18 mouse cellular contexts compared by ENCODE assay signal in the genomic region with DNA sequence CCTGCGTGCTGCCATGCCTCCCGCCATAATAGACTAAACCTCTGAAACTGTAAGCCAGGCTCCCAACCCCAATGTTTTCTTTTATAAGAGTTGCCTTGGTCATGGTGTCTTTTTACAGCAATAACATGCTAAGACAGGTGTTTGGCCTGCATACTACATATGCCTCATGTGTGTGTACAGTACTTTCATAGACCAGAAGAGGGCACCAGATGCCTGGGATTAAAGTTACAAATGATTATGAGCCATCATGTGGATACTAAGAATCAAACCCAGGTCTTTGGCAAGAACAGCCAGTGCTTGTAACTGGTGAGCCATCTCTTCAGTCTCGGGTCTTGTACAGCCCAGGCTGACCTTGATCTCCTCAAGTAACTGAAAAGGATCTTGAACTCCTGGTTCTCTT. TPM values are rescaled to one million over a fixed set of nuclear protein-coding genes. Genes with fewer than 3 reads are reported as not detected.
DNase-seq lines count a peak whose midpoint lies in the region; ATAC-seq and TF ChIP-seq lines count a peak whose summit lies in the region.
"Had no signal": no experiment of that assay in that cellular context is flagged by ENCODE, and none has a peak within 500 bp of the region (broad histone marks: within the 10 kb centered on the region; RNA-seq: fewer than 3 reads in every experiment).

No protein-coding gene starts in this region.

- no peak overlapping the region for H3K9ac ChIP-seq in heart, adult 2 months (ENCODE audit: low read depth, low read length)
- no peak overlapping the region for H3K9ac ChIP-seq in heart, embryonic 11.5 days (ENCODE audit: low read depth, low read length)
- no peak overlapping the region for H3K9ac ChIP-seq in lung, embryonic 14.5 days
- H3K9ac ChIP-seq in MEL (ENCODE audit: control insufficient read depth, low read depth, low read length, poor library complexity, severe bottlenecking) = no peak overlapping the region
- H3K9ac ChIP-seq: embryonic facial prominence, embryonic 15.5 days; forebrain, embryonic 15.5 days; heart, embryonic 13.5 days; midbrain, embryonic 12.5 days; neural tube, embryonic 13.5 days; stomach, embryonic 15.5 days had no signal

- no peak overlapping the region for H3K4me2 ChIP-seq in heart, embryonic 11.5 days
- no peak overlapping the region for H3K4me2 ChIP-seq in lung, embryonic 14.5 days
- H3K4me2 ChIP-seq: embryonic facial prominence, embryonic 15.5 days; forebrain, embryonic 15.5 days; heart, embryonic 13.5 days; midbrain, embryonic 12.5 days; neural tube, embryonic 13.5 days; stomach, embryonic 15.5 days had no signal

- H3K9me3 ChIP-seq in heart, embryonic 11.5 days (replicated peaks; ENCODE audit: control insufficient read depth, low read length) = no peaks in the 10 kb centered on the region; the same call in 1 of the 2 replicates
- no peaks in the 10 kb centered on the region for H3K9me3 ChIP-seq in lung, embryonic 14.5 days (ENCODE audit: low read depth, low read length)
- no peaks in the 10 kb centered on the region for H3K9me3 ChIP-seq in MEL (replicated peaks; ENCODE audit: insufficient read depth, low read length)
- H3K9me3 ChIP-seq: embryonic facial prominence, embryonic 15.5 days; forebrain, embryonic 15.5 days; heart, embryonic 13.5 days; midbrain, embryonic 12.5 days; neural tube, embryonic 13.5 days; stomach, embryonic 15.5 days had no signal

- TF ChIP-seq CTCF in heart, adult 2 months (IDR thresholded peaks at IDR 0.05) = peak; percentile 57
- peak; percentile 35 for TF ChIP-seq CTCF in lung, embryonic 14.5 days (IDR thresholded peaks at IDR 0.05; ENCODE audit: low read depth)
- peak in 2 of 3 experiments; percentile 56 to 61; a peak in 4 of 6 replicates for TF ChIP-seq CTCF in MEL (IDR thresholded peaks at IDR 0.05 in 2 of 3, conservative IDR thresholded peaks at IDR 0.05 in 1 of 3; ENCODE audit: control insufficient read depth in 1 of 3, insufficient read depth in 1 of 3, low read depth in 2 of 3, low read length in 3 of 3, poor library complexity in 1 of 3, severe bottlenecking in 1 of 3)

- H3K27ac ChIP-seq in heart, adult 2 months = no peak overlapping the region
- H3K27ac ChIP-seq in heart, embryonic 11.5 days (ENCODE audit: low read depth, low read length) = no peak overlapping the region
- no peak overlapping the region for H3K27ac ChIP-seq in lung, embryonic 14.5 days (ENCODE audit: low read depth)
- no peak overlapping the region for H3K27ac ChIP-seq in MEL (ENCODE audit: control insufficient read depth, low read depth, low read length)
- H3K27ac ChIP-seq: embryonic facial prominence, embryonic 15.5 days; forebrain, embryonic 15.5 days; heart, embryonic 13.5 days; midbrain, embryonic 12.5 days; neural tube, embryonic 13.5 days; stomach, embryonic 15.5 days had no signal

- DNase-seq in heart, adult 2 months = no peak
- DNase-seq in lung, embryonic 14.5 days = peak; percentile 35
- DNase-seq in lung, postnatal 14 days = no peak
- DNase-seq in MEL (ENCODE audit: low read depth, low spot score) = peak; percentile 63
- peak; percentile 42 for DNase-seq in naive thymus-derived CD4-positive, alpha-beta T cell, adult 2 months (ENCODE audit: low read depth)
- DNase-seq in natural killer cell, adult 2 months (ENCODE audit: low spot score in 2 of 2) = no peak
- no peak for DNase-seq in left cerebral cortex, adult 11 months (ENCODE audit: low spot score)
- DNase-seq: adrenal gland, postnatal 14 days; kidney, adult 18-20 months; kidney, postnatal 4 days; lung, postnatal 36 days had no signal

- peak; percentile 57 for TF ChIP-seq RAD21 in MEL (IDR thresholded peaks at IDR 0.05; ENCODE audit: low read depth, low read length)

- H3K4me1 ChIP-seq in heart, adult 2 months (ENCODE audit: control insufficient read depth, insufficient read depth, low read length) = no peaks in the 10 kb centered on the region
- H3K4me1 ChIP-seq in heart, embryonic 11.5 days (ENCODE audit: control insufficient read depth, insufficient read depth, low read length) = no peaks in the 10 kb centered on the region
- 0 out of 2 replicates have a peak, but pooled peaks cover 3% of the 10 kb centered on the region for H3K4me1 ChIP-seq in lung, embryonic 14.5 days (ENCODE audit: insufficient read depth)
- peaks cover 5 to 9% of the 10 kb centered on the region in 2 experiments for H3K4me1 ChIP-seq in MEL (ENCODE audit: control insufficient read depth in 1 of 2, insufficient read depth in 2 of 2, low read length in 2 of 2)
- H3K4me1 ChIP-seq: neural tube, embryonic 13.5 days had no signal

- TF ChIP-seq EP300 in heart, adult 2 months (IDR thresholded peaks at IDR 0.05; ENCODE audit: insufficient read depth, low read depth, low read length) = no peak
- no peak for TF ChIP-seq EP300 in MEL (IDR thresholded peaks at IDR 0.05; ENCODE audit: low read depth in 1 of 2, low read length in 2 of 2)

- WGBS in heart, adult 2 months = 93% methylated on average over 3 of the region's 3 CpGs
- WGBS in heart, embryonic 11.5 days (ENCODE audit: insufficient replicate concordance) = 83% methylated on average over 3 of the region's 3 CpGs
- WGBS in lung, embryonic 14.5 days = 78% methylated on average over 3 of the region's 3 CpGs

- no peak overlapping the region for H3K4me3 ChIP-seq in heart, adult 2 months
- no peak overlapping the region for H3K4me3 ChIP-seq in heart, embryonic 11.5 days (ENCODE audit: low read depth, low read length)
- no peak overlapping the region for H3K4me3 ChIP-seq in lung, embryonic 14.5 days (ENCODE audit: low read depth, low read length)
- H3K4me3 ChIP-seq in MEL (ENCODE audit: control insufficient read depth in 1 of 2, insufficient read depth in 1 of 2, low read depth in 2 of 2, low read length in 2 of 2) = no peak overlapping the region
- H3K4me3 ChIP-seq: embryonic facial prominence, embryonic 15.5 days; forebrain, embryonic 15.5 days; heart, embryonic 13.5 days; midbrain, embryonic 12.5 days; neural tube, embryonic 13.5 days; stomach, embryonic 15.5 days had no signal

- intact Hi-C loops in heart, adult 2 months (cut with DNase I) = no loop called here

- no peaks in the 10 kb centered on the region for H3K79me2 ChIP-seq in heart, adult 2 months (replicated peaks; ENCODE audit: control insufficient read depth, insufficient read depth, low read length)
- no peaks in the 10 kb centered on the region for H3K79me2 ChIP-seq in MEL (ENCODE audit: control insufficient read depth, insufficient read depth, low read length, poor library complexity)

- H3K36me3 ChIP-seq in heart, adult 2 months (ENCODE audit: control insufficient read depth, insufficient read depth, low read length) = no peaks in the 10 kb centered on the region
- peaks cover 22% of the 10 kb centered on the region for H3K36me3 ChIP-seq in heart, embryonic 11.5 days (ENCODE audit: control insufficient read depth, insufficient read depth, low read length)
- H3K36me3 ChIP-seq in lung, embryonic 14.5 days (ENCODE audit: insufficient read depth) = peaks cover 38% of the 10 kb centered on the region
- H3K36me3 ChIP-seq in MEL (ENCODE audit: control insufficient read depth in 1 of 2, insufficient read depth in 2 of 2, low read length in 2 of 2) = peaks cover 0 to 5% of the 10 kb centered on the region in 2 experiments; a peak in 1 of 4 replicates

- ATAC-seq in heart, embryonic 11.5 days (replicated peaks; ENCODE audit: insufficient number of reproducible peaks, low FRiP score, low TSS enrichment) = no peak
- no peak for ATAC-seq in lung, embryonic 14.5 days (ENCODE audit: insufficient read depth)
- ATAC-seq: forebrain, embryonic 15.5 days had no signal

- TF ChIP-seq POLR2A in heart, adult 2 months (IDR thresholded peaks at IDR 0.05; ENCODE audit: insufficient read depth, low read depth, low read length) = no peak
- TF ChIP-seq POLR2A in MEL (IDR thresholded peaks at IDR 0.05; ENCODE audit: control insufficient read depth in 1 of 2, insufficient read depth in 1 of 2, low read depth in 1 of 2, low read length in 2 of 2, poor library complexity in 1 of 2) = no peak

- H3K27me3 ChIP-seq in heart, adult 2 months (ENCODE audit: control insufficient read depth, insufficient read depth, low read length) = no peaks in the 10 kb centered on the region
- H3K27me3 ChIP-seq in heart, embryonic 11.5 days (ENCODE audit: control insufficient read depth, insufficient read depth, low read length) = no peaks in the 10 kb centered on the region
- no peaks in the 10 kb centered on the region for H3K27me3 ChIP-seq in lung, embryonic 14.5 days (ENCODE audit: insufficient read depth, low read length)
- H3K27me3 ChIP-seq in MEL (ENCODE audit: control insufficient read depth in 1 of 2, insufficient read depth in 2 of 2, low read length in 2 of 2) = no peaks in the 10 kb centered on the region
- H3K27me3 ChIP-seq: embryonic facial prominence, embryonic 15.5 days; forebrain, embryonic 15.5 days; heart, embryonic 13.5 days; midbrain, embryonic 12.5 days; neural tube, embryonic 13.5 days; stomach, embryonic 15.5 days had no signal

TF ChIP-seq in MEL, 35 proteins besides CTCF, POLR2A, EP300 and RAD21 (continues in another document):
- peak; percentile 30; the same call in 1 of the 2 replicates for TF ChIP-seq ZC3H11A (IDR thresholded peaks at IDR 0.05; ENCODE audit: low read depth, low read length)

RNA-seq across cellular contexts. Expression of a gene that starts 2.3 kb away (rescaled TPM):
- total RNA-seq in heart, adult 2 months (2021) = 10 to 100 TPM; 76.8 to 91.3 TPM
- polyA plus RNA-seq in heart, adult 2 months (2012; rRNA removed) = 81.9 and 100 TPM in 2 replicates
- polyA plus RNA-seq in heart, embryonic 11.5 days (2014; fragmentation: Nextera tagmentation; extraction: Ambion mirVana) = 16.3 and 23.4 TPM in 2 replicates
- polyA plus RNA-seq in lung, embryonic 14.5 days (2014; fragmentation: Nextera tagmentation; extraction: Ambion mirVana) = 61.2 and 67.5 TPM in 2 replicates
- 2.5 and 3.2 TPM in 2 replicates for total RNA-seq in MEL (2012; rRNA removed)
- polyA plus RNA-seq in MEL (2012; ENCODE audit: insufficient read depth in 1 of 2, insufficient read length in 2 of 2, low read depth in 1 of 2, low replicate concordance in 2 of 2, missing spikeins in 1 of 2) = 1 to 10 TPM in 1 of 2 experiments, not detected in 1; 6.2 TPM

RNA-seq across cellular contexts. Expression of a gene that starts 23.8 kb away (rescaled TPM):
- total RNA-seq in heart, adult 2 months (2021) = 100 to 1,000 TPM; 117 to 143 TPM
- 56.3 and 60.0 TPM in 2 replicates for polyA plus RNA-seq in heart, adult 2 months (2012; rRNA removed)
- polyA plus RNA-seq in heart, embryonic 11.5 days (2014; fragmentation: Nextera tagmentation; extraction: Ambion mirVana) = 130 and 137 TPM in 2 replicates
- polyA plus RNA-seq in lung, embryonic 14.5 days (2014; fragmentation: Nextera tagmentation; extraction: Ambion mirVana) = 184 and 187 TPM in 2 replicates
- 310 and 359 TPM in 2 replicates for total RNA-seq in MEL (2012; rRNA removed)
- polyA plus RNA-seq in MEL (2012; ENCODE audit: insufficient read depth in 1 of 2, insufficient read length in 2 of 2, low read depth in 1 of 2, low replicate concordance in 2 of 2, missing spikeins in 1 of 2) = 100 to 1,000 TPM in 1 of 2 experiments, not detected in 1; 482 TPM

RNA-seq across cellular contexts. Expression of a gene that starts 47.5 kb away (rescaled TPM):
- total RNA-seq in heart, adult 2 months (2021) = 100 to 1,000 TPM; 170 to 195 TPM
- polyA plus RNA-seq in heart, adult 2 months (2012; rRNA removed) = 312 and 325 TPM in 2 replicates
- 726 and 772 TPM in 2 replicates for polyA plus RNA-seq in heart, embryonic 11.5 days (2014; fragmentation: Nextera tagmentation; extraction: Ambion mirVana)
- 909 and 927 TPM in 2 replicates for polyA plus RNA-seq in lung, embryonic 14.5 days (2014; fragmentation: Nextera tagmentation; extraction: Ambion mirVana)
- 13.1 and 15.8 TPM in 2 replicates for total RNA-seq in MEL (2012; rRNA removed)
- 10 to 100 TPM in 1 of 2 experiments, not detected in 1; 71.2 TPM for polyA plus RNA-seq in MEL (2012; ENCODE audit: insufficient read depth in 1 of 2, insufficient read length in 2 of 2, low read depth in 1 of 2, low replicate concordance in 2 of 2, missing spikeins in 1 of 2)

Comparison
In these comparisons a context has a peak if more than half of its experiments do, and no peak if none do; other contexts are left out.
1. DNase-seq: peak in lung, embryonic 14.5 days (single experiment), MEL (single experiment) and naive thymus-derived CD4-positive, alpha-beta T cell, adult 2 months (single experiment); none in heart, adult 2 months (0 of 2), lung, postnatal 14 days (single experiment), natural killer cell, adult 2 months (0 of 2) and left cerebral cortex, adult 11 months (single experiment).
2. Peak in every context shown above with its lines, with median percentiles within 50 percentile points of each other: CTCF ChIP-seq.